Mouse (Mus musculus) fat pad, adult 2 months (tissue): ENCODE results near the gene Pfdn6.
"Not testable (repeated sequence)": the region's sequence is repeated elsewhere in the genome, so short reads cannot be mapped to it uniquely, and the experiment has no call there.

Experiments
- DNase-seq: peaks from one replicate; pipeline ENCODE4 v3.0.0-alpha.2; 2011; ENCODE audit warnings: low read depth, low spot score; ENCODE audit errors: extremely low read depth

The Pfdn6 gene

GRCm38 (mm10) chr17:33900281-33900988 is 39.7 kb downstream of the Pfdn6 start:
- DNase-seq: no peak

DNA sequence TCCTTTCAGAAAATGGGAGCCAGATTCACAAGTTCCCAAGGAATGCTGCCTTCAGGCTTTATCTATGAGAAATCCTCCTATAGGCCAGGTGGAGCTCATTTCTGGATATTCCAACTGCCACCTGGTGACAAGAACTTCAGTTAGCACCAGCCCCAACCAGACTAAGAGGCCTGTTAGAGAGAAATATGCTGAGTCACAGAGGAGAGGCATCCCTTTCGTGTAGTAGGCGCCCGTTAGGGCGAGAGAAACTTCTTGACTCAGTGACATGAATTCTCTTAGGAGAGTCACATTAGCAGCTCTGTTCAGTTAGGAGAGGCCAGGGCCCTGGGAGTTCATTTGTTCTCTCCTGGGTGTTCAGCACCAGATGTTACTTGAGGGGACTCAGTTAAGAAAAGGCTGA is 40.5 kb downstream of the Pfdn6 start:
- DNase-seq: no peak

- not testable (repeated sequence) for DNase-seq
Observed at GRCm38 (mm10) chr17:33898193-33898592, 42.0 kb downstream of the Pfdn6 start.

DNA sequence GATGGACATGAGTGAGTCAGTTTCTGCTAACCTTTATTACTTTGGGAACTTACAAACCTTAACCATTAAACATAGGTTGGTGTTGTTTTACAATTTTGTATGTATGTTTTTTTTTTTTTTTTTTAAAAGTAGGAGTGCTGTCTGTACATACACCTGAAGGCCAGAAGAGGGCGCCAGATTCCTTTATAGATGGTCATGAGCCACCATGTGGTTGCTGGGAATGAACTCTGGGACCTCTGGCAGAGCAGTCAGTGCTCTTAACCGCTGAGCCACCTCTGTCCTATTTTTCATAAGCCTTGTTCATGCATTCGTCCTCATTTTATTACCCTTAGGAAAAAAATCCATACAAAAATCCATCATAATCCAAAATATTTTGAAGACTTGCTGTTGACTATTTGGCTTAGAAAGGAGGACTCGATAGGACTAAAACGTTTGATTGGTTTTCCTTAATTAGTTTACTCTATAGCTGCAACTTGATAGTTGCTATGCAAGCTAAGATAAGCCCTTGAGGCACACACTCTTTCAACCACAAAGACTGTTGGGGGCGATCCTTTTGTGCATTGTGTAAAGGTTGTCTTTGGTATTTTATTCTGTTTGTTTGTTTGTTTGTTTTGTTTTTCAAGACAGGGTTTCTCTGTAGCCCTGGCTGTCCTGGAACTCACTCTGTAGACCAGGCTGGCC is 42.9 kb downstream of the Pfdn6 start:
- no peak for DNase-seq

GRCm38 (mm10) chr17:33893011-33893410 is 47.1 kb downstream of the Pfdn6 start:
- not testable (repeated sequence) for DNase-seq

DNA sequence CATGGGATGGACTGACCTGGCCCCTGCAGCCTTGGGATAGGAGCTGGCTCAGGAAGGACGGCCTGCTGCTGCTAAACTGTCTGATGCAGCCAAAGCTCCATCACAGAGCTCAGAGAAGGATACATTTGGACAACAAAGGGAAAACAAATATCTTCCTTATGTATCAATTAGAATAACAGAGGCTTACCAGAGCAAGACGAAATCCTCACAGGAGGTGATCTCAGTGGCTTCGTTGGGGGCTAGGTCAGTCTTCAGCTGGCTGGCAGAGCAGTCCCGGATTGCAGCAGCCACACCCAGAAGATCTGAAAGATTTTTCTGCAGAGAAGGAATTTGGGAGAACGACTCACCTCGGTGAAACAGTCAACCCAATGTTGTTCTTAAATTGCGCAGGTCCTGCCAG is 47.7 kb downstream of the Pfdn6 start:
- DNase-seq: no peak

GRCm38 (mm10) chr17:33891892-33892291 is 48.3 kb downstream of the Pfdn6 start:
- not testable (repeated sequence) for DNase-seq

GRCm38 (mm10) chr17:33891357-33891756 is 48.8 kb downstream of the Pfdn6 start:
- DNase-seq: no peak

GRCm38 (mm10) chr17:33890533-33891059 is 49.5 kb downstream of the Pfdn6 start, which contains the start of gene Kifc1:
TSS of gene Kifc1 (minus strand) at chr17:33890661.
- peak; percentile 82 for DNase-seq

GRCm38 (mm10) chr17:33889941-33890532 is 50.1 kb downstream of the Pfdn6 start:
- not testable (repeated sequence) for DNase-seq
